Mouse (Mus musculus) erythroid progenitor cell, adult 5-6 weeks (primary cell): ENCODE data around the gene Calml4. TPM values are rescaled to one million over a fixed set of nuclear protein-coding genes. Genes with fewer than 3 reads are reported as not detected.
A peak's percentile ranks its signal among the peaks of the same experiment; 100 is the strongest.
"Not testable (repeated sequence)": the region's sequence is repeated elsewhere in the genome, so short reads cannot be mapped to it uniquely, and the experiment has no call there.

Experiments used
- ATAC-seq: replicated peaks from 2 replicates; pipeline ENCODE4 v1.8.0; 2016; ENCODE audit warnings: moderate number of reproducible peaks, mild to moderate bottlenecking, moderate TSS enrichment, inconsistent platforms; ENCODE audit not compliant: poor library complexity, low FRiP score, severe bottlenecking
- total RNA-seq, 2 experiments: library from RNA; stranded (forward) in 1 of 2; stranded (reverse) in 1 of 2; fragments of 150-400 nt in 1 of 2; fragments of 186-747, 209-891 nt in 1 of 2; gene quantifications; 2 replicates each; pipeline versions ENCODE4 v1.2.3 to v1.2.4; 2015 to 2017; ENCODE audit warnings: low replicate concordance in 2 of 2

The Calml4 gene
- total RNA-seq, 2 experiments from 2014 or later, result not detected

DNA sequence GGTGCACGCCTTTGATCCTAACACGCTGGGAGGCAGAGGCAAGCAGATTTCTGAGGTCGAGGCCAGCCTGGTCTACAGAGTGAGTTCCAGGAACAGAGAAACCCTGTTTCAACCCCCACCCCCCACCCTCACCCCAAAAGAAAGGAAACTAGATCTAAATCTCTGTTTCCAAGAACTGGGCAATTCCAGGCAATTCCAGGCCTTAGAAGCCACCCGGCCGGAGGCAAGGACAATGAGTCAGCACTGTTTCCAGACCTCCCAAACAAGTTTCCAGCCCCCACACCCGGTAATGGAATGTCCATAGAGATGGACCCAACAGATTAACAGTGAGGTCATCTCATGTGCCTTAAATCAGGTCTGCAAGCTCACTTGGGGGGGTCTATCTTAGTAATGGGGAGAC is 28.0 kb upstream of the Calml4 start:
- no peak for ATAC-seq

DNA sequence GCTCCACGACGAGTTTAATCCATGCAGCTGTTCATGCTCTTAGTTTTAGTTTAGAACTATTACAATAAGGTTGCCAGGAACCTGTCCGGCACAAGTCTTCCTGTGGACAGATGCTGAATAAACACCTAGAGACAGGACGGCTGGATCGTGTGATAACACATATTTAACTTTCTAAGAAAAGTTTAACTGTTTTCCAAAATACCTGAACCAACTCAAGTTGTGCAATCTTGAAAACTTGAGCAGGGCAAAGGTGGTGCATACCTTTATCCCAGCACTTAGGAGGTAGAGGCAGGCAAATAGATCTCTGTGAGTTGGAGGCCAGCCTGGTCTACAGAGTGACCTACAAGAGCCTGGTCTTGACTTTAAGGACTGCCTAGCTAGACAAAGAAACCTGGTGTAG is 23.0 kb upstream of the Calml4 start:
- no peak for ATAC-seq

DNA sequence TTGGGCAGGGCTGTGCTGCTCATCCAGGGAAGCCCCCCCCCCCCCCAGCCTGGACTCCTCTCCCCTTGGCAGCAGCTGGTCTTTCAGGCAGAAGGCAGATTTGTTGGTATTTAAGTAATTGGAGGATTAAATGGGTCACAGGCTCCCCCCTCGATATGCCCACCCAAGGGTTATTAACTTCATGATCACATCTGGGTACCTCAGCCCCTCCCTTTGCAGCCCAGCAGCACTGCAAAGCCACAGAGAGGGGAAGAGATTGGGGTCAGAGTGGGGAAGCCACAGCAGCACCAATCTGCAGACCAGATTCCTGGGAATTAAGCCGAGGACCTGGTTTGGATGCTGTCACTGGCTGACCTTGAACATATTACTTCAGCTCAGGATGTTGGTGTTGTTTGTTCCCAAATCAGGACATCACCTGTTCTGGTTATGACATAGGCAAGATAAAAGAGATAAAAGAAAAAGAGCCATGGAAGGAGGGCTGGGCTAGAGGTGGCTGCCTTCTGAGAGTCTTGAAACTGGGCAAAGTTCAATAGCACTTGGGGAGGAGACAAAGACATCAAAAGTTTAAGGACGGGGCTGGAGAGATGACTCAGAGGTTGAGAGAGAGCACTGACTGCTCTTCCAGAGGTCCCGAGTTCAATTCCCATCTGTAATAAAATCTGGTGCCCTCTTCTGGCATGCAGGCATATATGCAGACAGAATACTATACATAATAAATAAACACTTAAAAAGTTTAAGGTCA is 22.0 kb upstream of the Calml4 start:
- no peak for ATAC-seq

DNA sequence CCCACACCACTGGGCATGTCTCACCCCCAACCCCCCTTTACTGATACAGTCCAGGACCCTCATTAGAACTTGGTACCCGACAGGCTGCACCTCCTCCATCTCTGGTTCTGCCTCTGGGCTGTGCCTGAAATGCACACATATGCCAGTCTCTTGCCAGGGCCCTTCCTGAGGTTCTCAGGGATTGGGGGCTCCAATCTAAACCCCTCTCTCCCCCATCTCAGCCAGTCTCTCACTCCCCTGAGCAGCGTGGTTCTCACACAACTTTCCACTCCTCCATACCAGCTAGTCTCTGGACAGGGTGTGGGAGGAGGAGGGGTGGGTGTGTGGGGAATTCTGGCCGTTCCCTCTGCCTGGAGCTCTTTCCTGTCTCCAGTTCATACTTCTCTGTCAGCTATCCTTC is 20.3 kb upstream of the Calml4 start:
- ATAC-seq, result no peak

DNA sequence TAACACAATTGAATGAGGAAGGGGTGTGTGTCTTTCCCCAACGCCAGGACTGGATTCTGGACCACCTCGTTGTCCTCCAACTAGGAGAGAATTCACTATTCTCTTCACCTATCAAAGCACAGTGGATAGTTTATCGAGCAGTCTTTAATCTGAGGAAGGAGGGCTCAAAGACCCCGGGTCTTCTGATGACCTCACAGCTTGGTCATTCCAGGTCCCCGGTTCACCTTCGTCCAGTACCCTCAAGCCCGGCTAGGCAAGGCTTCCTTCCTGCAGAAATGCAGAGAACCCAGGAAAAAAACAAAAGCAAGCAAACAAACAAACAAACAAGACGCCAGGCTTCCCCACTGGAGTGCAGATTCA is 19.8 kb upstream of the Calml4 start:
- no peak; the same call in 1 of the 2 replicates for ATAC-seq

DNA sequence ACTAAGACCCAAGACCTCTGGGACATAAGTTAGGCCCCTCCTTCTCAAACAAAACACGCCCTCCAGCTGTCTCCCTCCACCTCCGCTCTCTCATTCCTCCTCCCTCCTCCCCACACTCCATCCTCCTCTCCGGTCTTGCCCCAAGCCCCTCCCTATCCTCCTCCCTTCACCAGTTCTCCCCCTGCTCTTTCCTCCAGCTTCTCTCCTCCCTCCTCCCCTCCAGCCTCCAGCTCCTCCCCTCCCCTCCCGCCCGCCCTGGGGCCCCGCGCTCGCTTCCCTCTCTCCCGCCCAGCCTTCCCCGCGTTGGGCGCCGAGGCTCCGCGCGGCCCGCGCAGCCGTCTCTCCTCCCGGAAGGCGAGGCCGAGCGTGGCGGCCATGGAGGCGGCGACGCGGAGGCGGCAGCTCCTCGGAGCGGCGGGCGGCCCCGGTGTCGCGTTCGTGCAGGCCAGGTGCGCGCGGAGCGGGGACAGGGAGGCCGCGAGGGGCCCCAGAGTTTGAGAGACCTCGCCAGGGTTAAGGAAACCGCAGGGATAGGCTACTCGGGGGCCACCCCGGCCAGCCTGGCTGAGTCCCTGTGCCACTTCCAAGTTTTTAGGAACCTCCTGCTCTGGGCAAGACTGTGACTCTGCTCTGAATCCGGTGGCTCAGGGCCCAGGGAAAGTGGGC is 19.2 kb upstream of the Calml4 start, which contains the start of gene Cln6:
Gene Cln6, plus strand, starts transcription at position 280 of the 666 bp plus-strand sequence.
- peak; percentile 90 for ATAC-seq

DNA sequence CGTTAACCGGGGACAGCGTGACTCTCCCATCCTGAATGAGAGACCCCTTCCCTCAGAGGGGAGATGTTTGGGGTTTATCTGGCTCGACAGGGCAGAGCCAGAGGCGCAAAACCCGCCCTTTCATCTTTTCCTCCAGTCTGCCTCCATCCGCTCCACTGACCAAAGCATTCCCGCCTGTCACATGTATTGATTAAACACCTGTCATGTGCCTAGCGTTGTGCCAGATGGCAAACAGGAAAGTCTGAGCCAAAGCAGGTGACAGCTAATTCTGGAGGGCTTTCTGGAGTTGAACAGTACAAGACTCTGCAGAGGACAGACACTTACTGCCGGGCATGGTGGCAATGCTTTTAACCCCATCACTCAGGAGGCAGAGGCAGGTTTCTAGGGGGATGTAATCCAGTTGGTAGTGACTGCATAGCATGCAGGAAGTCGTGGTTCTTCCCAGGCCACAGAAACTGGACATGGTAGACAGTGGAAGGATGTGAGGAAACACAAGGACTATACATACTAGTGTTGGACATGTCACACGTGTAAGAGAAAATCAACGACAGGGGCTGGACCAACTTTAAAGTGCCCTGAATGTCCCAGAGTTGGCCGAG is 18.6 kb upstream of the Calml4 start:
- peak; percentile 28 for ATAC-seq

DNA sequence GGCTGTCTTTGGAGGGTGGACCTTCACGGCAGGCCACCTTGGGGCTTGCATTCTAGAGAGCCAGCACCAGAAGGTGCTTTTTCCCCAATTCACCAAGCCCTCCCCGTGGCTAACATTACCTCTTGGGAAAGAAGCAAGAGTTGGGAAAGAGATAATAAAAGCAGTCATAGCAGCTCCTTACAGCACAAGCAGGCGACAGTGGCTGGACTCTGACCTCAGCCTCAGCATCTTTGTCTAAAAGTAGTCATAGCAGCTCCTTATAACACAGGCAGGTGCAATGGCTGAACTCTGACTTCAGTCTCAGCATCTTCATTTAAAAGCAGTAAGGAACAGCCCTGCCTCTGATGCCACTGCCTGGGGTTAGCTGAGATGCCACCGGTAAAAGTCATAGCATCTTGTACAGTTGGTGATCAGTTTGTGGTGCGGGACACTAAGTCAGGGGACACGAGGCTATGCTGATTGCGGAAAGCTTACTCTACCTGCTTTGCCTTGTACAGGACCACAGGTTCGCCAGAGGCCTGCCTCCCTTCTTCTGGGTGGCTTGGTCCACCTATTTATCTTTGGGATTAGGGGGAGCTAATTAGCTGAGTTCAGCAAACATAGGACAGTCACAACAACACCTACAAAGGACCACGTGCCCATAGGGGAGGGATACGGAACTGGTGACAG is 14.4 kb upstream of the Calml4 start:
- ATAC-seq, result no peak

DNA sequence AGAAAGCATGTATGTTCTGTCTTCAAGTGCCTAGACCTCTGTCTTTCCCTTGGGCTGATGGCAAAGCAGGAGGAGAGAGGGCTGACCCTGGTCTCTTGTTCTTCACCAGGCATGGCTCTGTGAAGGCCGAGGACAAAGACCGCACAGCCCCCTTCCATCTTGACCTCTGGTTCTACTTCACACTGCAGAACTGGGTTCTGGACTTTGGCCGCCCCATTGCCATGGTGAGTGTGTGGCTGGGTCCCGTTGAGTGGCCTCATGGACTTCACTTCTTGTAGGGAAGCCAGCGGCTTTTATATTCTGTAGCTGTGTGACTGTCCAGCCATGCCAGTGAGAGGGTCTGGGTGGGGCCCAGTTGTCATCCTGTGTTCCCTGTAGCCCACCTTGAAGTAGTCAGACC is 13.4 kb upstream of the Calml4 start:
- no peak for ATAC-seq

DNA sequence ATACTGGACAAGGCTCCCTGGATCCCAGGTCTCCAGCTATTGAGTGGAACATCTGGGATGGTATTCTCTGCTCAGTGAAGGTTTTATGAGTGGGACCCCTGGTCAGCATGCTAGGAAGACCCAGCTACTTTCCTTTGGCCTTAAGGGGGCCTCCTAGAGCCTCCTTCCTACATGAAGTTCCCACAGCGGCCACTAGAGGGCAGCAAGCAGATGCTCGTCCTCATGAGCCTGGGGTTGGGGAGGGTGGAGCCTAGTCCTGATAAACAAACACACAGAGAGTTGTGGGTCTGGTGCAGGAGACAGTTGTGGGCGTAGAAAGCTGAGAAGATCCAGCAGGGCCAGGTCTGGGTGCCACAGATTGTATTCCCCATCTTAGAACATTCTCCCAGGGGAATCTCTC is 10.2 kb upstream of the Calml4 start:
- peak; percentile 89 for ATAC-seq

DNA sequence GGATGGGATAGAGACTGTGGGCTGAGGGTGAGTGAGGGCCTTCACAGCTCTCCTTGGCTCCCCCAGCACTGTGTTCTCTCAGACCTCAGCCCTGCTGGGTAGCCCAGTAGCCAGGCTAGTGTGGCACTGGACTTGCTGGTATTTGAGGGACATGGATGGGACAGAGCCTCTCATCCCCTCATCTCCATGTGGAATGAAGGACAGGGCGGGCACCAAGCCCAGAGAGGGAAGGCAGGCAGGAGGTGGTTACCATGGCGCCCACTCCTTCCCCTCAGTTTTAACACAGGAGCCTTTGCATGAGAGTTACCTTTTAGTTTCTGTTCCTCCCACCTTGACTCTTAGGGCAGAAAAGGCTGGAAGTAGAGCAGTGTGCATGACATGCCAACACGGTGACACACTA is 9.2 kb upstream of the Calml4 start:
- ATAC-seq, result no peak

DNA sequence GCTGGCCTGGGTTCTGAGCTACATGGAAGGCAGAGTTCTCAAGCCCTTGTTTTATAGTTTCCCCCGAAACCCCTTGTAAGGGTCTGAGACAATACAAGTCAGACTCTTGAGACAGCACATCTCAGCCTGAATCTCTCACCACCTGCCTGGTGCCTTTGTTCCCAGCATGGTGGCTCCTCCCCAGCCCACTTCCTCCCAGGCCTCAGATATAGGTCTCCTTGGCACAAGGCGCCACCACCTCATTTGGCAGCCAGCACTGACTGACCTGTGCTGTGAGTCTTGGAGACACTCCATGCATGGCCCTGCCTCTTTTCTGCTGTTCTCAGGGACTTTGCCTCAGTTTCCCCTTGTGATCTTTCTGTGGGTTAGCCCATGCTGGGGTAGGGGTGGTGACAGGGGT is 6.3 kb upstream of the Calml4 start:
- ATAC-seq, result no peak

DNA sequence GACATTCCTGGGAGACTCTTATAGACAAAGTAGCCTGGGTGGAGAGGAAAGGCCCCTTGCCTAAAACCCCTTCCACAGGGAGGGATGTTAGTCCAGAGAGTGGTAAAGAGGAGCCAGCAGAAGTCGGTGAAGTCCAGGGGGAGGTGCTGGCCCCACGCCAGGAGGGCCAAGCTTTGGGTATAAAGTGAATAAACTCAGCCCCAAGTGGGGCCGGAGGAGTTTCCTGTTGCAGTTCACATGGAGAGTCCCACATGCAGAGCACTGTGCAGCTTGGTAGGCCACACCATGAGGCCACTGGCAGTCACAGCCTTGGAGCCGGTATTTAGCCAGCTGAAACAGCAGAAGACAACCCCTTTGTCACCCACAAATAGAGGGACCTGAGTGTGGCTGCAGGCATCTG is 3.4 kb upstream of the Calml4 start:
- no peak for ATAC-seq

DNA sequence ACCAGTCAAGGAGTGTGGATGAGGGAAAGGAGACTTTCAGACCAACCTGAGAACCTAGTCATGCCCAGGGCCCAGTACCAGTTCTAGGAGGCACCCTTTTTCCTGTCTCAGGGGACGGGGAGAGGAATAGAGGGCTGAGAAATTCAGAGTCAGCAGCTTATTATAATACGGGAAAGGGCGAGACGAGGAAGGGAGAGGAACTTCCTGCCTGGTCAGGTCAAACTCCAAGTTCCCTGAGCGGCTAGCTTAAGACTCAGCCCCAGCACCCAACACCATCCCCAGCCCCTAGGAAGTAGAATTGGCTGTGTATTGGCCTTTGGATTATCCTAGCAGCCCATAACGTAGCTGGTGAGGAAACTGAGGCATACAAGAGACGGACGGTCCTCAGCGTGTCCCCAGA is 664 bp upstream of the Calml4 start:
- no peak for ATAC-seq

DNA sequence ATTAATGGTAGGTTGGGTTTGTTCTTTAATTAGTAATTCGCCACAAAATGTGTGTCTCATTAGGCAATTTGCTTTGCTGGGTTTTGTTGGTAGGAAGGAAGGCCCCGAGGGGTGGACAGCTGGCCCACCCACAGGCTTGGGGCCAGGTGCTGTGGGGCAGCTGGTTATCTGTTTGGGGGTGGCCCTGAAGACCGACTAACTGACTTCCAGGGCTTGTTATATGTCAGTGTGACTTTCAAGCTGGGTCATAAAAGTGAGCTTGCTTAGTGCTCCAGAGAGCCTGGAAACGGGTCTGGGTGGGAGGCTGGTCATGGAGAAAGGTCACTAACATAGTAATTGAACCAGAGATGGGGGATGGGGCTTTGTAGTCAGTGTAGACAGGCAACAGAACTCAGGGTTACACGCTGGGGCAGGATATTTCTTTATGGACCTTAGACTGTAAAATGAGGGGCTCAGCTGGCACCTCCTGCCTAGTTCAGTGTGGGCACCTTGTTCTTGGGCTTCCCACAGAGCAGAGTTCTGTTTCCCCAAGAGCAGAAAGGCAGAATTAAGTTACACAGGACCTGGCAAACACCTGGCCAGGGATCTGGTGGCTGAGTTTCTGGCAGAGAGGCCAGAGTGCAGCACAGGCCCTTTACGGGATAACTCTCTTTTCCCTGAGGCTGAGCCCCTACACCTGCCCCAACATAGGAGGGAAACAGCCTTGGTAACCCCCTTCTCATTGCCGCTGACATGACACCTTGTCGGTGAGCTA is 563 bp downstream of the Calml4 start:
- no peak for ATAC-seq

DNA sequence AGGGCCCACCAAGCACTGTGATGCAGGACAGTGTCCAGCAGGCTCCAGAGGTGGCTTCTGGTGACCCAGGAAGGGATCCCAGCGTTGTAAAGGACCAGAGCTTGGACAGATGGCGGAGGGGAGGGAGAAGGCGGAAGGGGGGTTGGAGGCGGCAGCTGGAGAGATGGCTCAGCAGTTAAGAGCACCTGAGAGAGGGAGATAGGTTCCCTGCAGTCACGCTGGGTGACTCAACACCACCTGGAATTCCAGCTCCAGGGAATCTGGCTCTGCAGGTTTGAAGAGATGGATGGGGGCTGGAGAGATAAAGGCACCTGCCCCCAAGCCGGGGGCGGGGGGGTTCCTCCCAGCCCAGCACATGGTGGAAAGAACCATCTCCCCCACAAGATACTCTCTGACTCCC is 2.2 kb downstream of the Calml4 start:
- not testable (repeated sequence) for ATAC-seq

DNA sequence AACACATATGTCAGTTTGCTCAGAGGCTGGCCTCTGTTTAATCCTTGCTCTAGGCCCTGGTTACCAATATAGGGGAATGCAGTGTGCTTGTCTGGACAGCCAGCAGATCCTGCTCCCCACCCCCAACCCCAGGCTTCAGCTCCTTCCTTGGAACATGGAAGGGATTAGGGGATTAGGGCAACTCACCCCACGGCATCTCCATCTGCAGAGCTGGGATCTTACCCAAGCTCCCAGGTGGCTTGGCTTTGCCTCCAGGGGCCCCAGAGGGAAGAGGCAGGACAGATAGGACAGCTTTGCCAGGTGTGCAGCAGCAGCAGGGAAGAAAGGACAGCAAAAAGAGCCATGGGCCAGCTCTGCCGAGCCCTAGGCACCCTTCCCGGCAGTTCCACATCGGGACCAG is 3.0 kb downstream of the Calml4 start:
- no peak; the same call in 1 of the 2 replicates for ATAC-seq

DNA sequence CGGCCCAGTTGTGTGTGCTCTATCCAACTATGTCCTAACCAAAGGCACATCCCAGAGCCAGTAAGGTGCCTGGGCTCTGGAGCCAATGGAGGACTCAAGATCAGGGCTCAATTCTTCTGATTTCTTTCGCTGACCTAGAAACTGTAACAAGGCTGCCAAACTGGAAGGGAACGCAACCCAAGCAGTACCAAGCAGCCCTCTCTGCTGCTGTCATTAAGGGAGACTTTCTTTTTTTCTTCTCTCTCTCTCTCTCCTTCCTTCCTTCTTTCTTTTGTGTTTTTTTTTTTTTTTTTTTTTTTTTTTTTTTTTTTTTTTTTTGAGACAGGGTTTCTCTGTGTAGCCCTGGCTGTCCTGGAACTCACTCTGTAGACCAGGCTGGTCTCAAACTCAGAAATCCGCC is 11.4 kb downstream of the Calml4 start:
- not testable (repeated sequence) for ATAC-seq

DNA sequence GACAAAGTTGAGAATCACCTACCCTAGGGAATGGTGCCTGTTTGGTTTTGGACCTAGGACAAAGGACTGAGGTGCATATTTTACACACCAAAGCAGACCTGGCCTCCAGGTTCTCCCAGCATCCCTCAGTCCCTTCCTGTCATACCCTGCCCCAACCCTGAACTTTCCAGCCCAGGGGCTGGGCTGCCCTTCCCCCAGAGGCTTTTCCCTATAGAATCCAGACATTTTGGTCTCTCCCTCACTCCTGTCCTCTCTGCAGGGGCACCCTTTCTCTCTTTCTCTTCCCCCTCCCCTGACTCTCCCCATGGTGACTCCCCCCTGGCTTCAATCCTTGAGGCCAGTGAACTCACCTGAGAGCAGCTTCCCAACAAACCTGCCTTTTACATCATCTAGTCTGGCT is 12.8 kb downstream of the Calml4 start:
- no peak for ATAC-seq
